Mouse (Mus musculus): ENCODE measurements at regions not wholly inside any gene's neighbourhood (a gene's known extent, or its start where the extent isn't known, plus 50 kb on each side); places are given as distances from the start of the nearest gene placed in this dataset.
A peak's percentile ranks its signal among the peaks of the same experiment; 100 is the strongest.
"Not testable (repeated sequence)": the region's sequence is repeated elsewhere in the genome, so short reads cannot be mapped to it uniquely, and the experiment has no call there.

- DNase-seq (ENCODE audit: low read depth): peak; percentile 12
Observed at GRCm38 (mm10) chr1:185951163-185951562, 165.9 kb downstream of the Lyplal1 start.

DNA sequence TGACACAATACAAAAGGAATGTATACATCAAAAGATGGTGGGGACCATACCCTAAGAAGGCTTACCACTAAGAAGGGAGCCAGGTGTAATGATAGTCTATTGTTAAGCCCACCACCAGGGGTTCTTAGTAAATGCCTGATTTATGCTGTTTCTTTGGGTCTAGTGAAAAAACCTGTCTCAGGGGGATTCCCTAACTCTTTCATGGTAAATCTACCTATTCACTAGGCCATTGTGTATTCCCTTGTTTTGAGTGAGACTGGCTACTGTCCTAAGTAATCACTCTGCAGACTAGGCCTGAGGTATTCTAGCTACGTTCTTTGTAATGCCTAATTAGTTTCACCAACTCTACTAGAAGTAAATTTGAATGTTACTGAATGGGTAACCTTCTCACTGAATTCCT, 161.3 kb downstream of the Lyplal1 start:
- not testable (repeated sequence) for DNase-seq (ENCODE audit: low read depth)

DNA sequence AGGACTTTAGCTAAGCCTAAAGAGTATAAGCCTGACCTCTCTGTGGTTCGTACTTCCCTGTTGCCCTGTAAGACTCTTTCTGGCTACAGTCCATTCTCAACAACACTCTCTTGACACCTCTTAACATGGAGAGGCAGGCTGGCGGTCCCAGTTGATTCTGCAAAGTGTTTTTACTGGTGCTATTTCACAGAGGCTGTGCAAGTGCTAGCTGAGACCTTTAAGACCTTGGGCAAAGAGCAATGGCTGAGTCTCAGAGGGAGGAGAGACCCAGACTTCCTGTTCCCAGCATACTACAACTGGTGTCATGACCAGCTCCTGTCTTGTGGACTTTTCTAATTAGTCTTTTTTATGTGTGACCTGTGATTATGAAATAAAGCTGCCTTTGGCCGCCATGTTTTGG, 159.6 kb downstream of the Lyplal1 start:
- no peak for DNase-seq (ENCODE audit: low read depth)

DNA sequence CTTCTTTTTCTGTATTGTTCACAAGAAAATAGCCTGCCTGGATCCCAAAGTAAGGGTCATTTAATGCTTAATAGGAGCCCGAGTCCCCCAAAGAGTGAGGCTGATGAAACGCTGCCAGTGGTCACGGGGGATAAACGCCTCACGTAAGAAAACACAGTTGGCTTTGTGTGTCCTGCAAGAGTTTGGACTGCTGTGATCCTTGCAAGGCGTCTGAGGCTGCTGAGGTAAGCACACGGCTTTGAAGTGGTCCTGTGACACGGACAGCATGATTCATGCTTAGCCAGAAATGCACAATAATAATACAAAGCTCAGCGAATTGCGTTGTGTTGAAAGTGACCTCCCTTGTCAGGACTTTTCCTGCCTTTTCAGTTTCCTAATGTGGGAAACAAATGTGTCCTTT, 158.8 kb downstream of the Lyplal1 start:
- DNase-seq (ENCODE audit: low read depth): no peak

DNA sequence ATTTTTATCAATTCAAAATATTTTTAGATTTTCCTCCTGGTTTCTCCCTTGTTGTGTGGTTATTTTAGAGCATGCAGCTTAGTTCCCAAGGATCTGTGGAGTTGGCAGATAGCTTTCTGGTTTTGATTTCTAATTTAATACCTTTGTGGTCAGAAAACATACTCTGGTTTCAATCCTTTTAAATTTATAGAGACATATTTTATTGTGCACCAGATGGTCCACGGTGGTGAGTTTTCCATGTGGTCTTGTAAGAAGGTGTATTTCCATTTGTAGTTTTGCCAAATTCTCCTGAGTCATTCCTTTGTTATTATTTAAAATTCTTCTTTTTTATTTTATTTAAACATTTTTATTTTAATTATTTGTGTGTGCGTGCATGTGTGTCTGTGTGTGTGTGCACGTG, 154.5 kb downstream of the Lyplal1 start:
- no peak for DNase-seq (ENCODE audit: low read depth)

GRCm38 (mm10) chr1:185963773-185964172, 153.3 kb downstream of the Lyplal1 start:
- no peak for DNase-seq (ENCODE audit: low read depth)

- DNase-seq (ENCODE audit: low read depth): peak; percentile 4
Observed at GRCm38 (mm10) chr1:185964426-185964825, 152.7 kb downstream of the Lyplal1 start.

GRCm38 (mm10) chr1:185967227-185967626, 149.9 kb downstream of the Lyplal1 start:
- no peak for DNase-seq (ENCODE audit: low read depth)

DNA sequence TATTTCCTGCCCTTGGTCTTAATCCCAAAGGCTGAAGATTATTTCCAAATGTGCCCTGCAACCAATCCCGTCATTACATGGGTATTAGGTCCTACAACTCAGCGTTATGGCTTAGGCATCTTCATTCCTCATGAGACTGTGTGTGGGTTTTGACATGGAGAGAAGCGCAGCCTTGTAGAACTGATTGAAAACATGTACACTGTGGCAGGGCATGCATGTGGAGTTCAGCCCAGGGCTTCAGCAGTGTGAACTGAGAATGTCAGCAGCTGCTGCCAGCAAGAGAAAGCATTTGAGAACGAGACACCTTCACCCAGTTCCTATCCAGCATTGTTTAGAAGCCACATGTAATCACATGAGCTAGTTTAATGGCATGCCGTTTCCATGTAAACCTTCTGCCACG, 149.3 kb downstream of the Lyplal1 start:
- DNase-seq (ENCODE audit: low read depth): no peak

GRCm38 (mm10) chr1:185968642-185969041, 148.5 kb downstream of the Lyplal1 start:
- DNase-seq (ENCODE audit: low read depth): no peak

GRCm38 (mm10) chr1:185969231-185969630, 147.9 kb downstream of the Lyplal1 start:
- DNase-seq (ENCODE audit: low read depth): peak; percentile 49

GRCm38 (mm10) chr1:185977075-185977474, 140.0 kb downstream of the Lyplal1 start:
- DNase-seq (ENCODE audit: low read depth): peak; percentile 24

DNA sequence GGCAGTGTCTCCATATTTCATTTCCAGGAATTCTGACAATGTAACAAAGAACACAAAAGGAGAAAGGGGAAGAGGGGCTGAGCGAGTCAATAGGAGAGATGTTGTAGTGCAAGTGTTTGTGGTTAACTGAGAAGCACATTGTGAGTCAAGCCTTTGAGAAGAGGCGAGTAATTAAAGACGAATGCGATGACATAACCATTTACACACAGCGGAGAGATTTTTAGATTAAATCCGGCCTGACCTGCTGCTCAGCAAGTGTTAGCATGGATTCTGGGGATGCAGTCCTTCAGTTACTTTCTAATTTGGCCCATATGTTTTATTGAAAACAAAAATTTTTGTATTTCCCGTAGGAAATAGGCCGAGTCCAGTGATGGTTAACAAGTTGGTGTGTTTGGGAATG, 127.7 kb downstream of the Lyplal1 start:
- no peak for DNase-seq (ENCODE audit: low read depth)

- not testable (repeated sequence) for DNase-seq (ENCODE audit: low read depth)
Observed at GRCm38 (mm10) chr1:186000066-186000465, 117.0 kb downstream of the Lyplal1 start.

- DNase-seq (ENCODE audit: low read depth): peak; percentile 40
Observed at GRCm38 (mm10) chr1:186013413-186013812, 103.7 kb downstream of the Lyplal1 start.

GRCm38 (mm10) chr1:186014166-186014565, 102.9 kb downstream of the Lyplal1 start:
- no peak for DNase-seq (ENCODE audit: low read depth)

- peak; percentile 27 for DNase-seq (ENCODE audit: low read depth)
Observed at GRCm38 (mm10) chr1:186015831-186016561, 101.1 kb downstream of the Lyplal1 start.

DNA sequence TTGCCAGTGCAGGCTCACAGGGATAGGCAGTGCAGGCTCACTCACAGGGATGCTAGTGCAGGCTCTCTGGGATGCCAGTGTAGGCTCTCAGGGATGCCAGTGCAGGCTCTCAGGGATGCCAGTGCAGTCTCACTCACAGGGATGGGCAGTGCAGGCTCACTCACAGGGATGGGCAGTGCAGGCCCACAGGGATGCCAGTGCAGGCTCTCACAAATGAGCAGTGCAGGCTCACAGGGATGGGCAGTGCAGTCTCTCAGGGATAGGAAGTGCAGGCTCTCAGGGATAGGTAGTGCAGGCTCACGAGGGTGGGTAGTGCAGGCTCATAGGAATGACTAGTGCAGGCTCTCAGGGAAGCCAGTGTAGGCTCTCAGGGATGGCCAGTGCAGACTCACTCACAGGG, 99.6 kb downstream of the Lyplal1 start:
- no peak for DNase-seq (ENCODE audit: low read depth)

- DNase-seq (ENCODE audit: low read depth): no peak
Observed at GRCm38 (mm10) chr1:186019511-186019910, 97.6 kb downstream of the Lyplal1 start.

- no peak for DNase-seq (ENCODE audit: low read depth)
Observed at GRCm38 (mm10) chr1:186031951-186032350, 85.2 kb downstream of the Lyplal1 start.

DNA sequence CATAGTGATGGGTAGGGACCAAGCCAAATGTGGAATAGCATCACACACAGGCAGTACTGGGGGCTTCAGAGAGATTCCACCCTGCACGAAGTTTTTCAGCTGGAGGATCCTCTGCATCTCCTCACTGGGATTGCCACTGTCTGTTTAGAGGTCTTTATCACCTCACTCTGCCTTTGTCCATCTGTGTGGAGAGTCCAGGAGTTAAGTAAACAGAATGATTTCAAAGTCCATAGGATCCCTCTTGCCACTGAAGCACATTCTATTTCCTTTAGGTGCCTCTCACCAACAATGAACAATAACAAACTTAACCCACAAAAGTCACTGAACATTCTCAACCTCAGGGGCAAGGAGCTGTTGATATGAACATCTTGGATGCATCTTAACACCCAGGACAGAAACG, 82.7 kb downstream of the Lyplal1 start:
- no peak for DNase-seq (ENCODE audit: low read depth)
